8 mouse cellular contexts compared by ENCODE assay signal in the genomic region with DNA sequence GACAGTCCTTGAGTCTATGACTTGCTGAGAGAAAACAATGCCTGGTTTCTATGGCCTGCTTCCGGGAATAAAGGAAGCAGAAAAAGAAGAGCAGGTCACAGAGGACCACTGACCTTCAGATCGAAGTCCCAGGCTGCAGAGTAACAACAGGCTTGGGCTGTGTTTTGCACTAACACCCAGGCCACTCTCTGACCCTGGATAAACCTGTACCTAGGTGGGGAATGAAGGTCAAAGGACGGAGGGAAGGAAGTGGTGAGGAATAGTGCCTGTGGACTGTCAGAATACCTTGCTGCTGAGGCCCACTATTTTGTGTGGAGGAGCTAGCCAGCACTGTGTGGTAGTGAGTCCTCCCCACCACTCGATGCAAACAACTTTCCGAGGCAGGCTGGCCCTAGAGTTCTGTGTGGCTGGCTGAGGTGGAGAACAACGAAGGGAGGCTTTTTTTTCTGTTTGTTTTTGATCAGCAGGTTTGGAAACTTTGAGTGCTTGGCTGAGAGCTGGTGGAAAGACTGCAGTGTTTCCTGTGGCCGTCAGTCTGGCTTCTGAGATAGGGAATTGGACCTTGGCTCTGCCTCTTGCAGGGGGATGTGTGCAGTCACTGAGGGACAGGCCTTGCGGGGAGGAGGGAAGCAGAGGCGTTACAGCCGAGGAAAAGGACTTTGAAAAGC.
DNase-seq lines count a peak whose midpoint lies in the region; ATAC-seq lines count a peak whose summit lies in the region.

No protein-coding gene starts in this region.

- H3K4me3 ChIP-seq in brown adipose tissue, adult 24 weeks (ENCODE audit: insufficient read depth, low read depth, low read length): no peak overlapping the region
- H3K4me3 ChIP-seq in intestine, embryonic 14.5 days (ENCODE audit: low read depth, low read length): no peak overlapping the region

- no peaks in the 10 kb centered on the region for H3K27me3 ChIP-seq in intestine, embryonic 14.5 days (replicated peaks; ENCODE audit: control insufficient read depth, insufficient read depth, low read length)

- no peaks in the 10 kb centered on the region for H3K36me3 ChIP-seq in intestine, embryonic 14.5 days (ENCODE audit: control insufficient read depth, insufficient read depth, low read length)

- intact Hi-C loops in left cerebral cortex, postnatal 14 days (cut with DNase I): no loop called here

- no peak overlapping the region for H3K4me2 ChIP-seq in intestine, embryonic 14.5 days (ENCODE audit: low read length)

- H3K27ac ChIP-seq in brown adipose tissue, adult 24 weeks (replicated peaks; ENCODE audit: low read depth, low read length): peak overlapping the region; percentile 2; the same call in 1 of the 2 replicates
- H3K27ac ChIP-seq in intestine, embryonic 14.5 days (ENCODE audit: low read depth): peak overlapping the region; percentile 57

- DNase-seq in kidney, adult 18-20 months: peak; percentile 4
- no peak for DNase-seq in kidney, adult 8-10 months
- no peak for DNase-seq in intestine, embryonic 14.5 days (ENCODE audit: low spot score)
- DNase-seq in lung, postnatal 36 days: peak; percentile 60
- no peak for DNase-seq in left cerebral cortex, postnatal 14 days (ENCODE audit: low spot score in 2 of 2)
- DNase-seq in embryo, embryonic 11 days: no peak
- no peak for DNase-seq in embryo, embryonic 10.5 days (ENCODE audit: low spot score)

- WGBS in intestine, embryonic 14.5 days: 22% methylated on average over 10 of the region's 10 CpGs

- H3K9ac ChIP-seq in intestine, embryonic 14.5 days (ENCODE audit: low read length): no peak overlapping the region

- peak; percentile 55; the same call in 1 of the 2 replicates for ATAC-seq in intestine, embryonic 14.5 days (replicated peaks; ENCODE audit: low FRiP score, low TSS enrichment, low read depth)

- H3K9me3 ChIP-seq in intestine, embryonic 14.5 days (ENCODE audit: control insufficient read depth, low read length): no peaks in the 10 kb centered on the region

- peaks cover 15% of the 10 kb centered on the region for H3K4me1 ChIP-seq in brown adipose tissue, adult 24 weeks (ENCODE audit: control insufficient read depth, insufficient read depth, insufficient read length, low read length)
- peaks cover 7% of the 10 kb centered on the region for H3K4me1 ChIP-seq in intestine, embryonic 14.5 days (replicated peaks; ENCODE audit: control insufficient read depth, insufficient read depth, low read length)

Comparison
In these comparisons a context has a peak if more than half of its experiments do, and no peak if none do; other contexts are left out.
1. DNase-seq: peak in kidney, adult 18-20 months (single experiment) and lung, postnatal 36 days (single experiment); none in kidney, adult 8-10 months (0 of 2), intestine, embryonic 14.5 days (single experiment), left cerebral cortex, postnatal 14 days (0 of 2), embryo, embryonic 11 days (single experiment) and embryo, embryonic 10.5 days (single experiment).